Mouse (Mus musculus) megakaryocyte, adult 5-6 weeks (primary cell): ENCODE measurements around the gene Jpt1. TPM values are rescaled to one million over a fixed set of nuclear protein-coding genes. Genes with fewer than 3 reads are reported as not detected.
A peak's percentile ranks its signal among the peaks of the same experiment; 100 is the strongest.
"Not testable (repeated sequence)": the region's sequence is repeated elsewhere in the genome, so short reads cannot be mapped to it uniquely, and the experiment has no call there.

Experiments used
- ATAC-seq: 2 replicates; pipeline ENCODE4 v1.8.0; 2016; ENCODE audit warnings: mild to moderate bottlenecking, inconsistent platforms; ENCODE audit not compliant: poor library complexity, severe bottlenecking
- total RNA-seq, 2 experiments: library from RNA; stranded (forward) in 1 of 2; stranded (reverse) in 1 of 2; fragments of 153-499, 151-499 nt in 1 of 2; fragments of 221-1000, 200-1000 nt in 1 of 2; gene quantifications; 2 replicates each; pipeline versions ENCODE4 v1.2.3 to v1.2.4; 2015 to 2017

The Jpt1 gene
- total RNA-seq, 2 experiments from 2014 or later, result 181 to 220 TPM

- ATAC-seq, result peak; percentile 59
Measured at GRCm38 (mm10) chr11:115512407-115513183, 1.6 kb downstream of the Jpt1 start.

- no peak for ATAC-seq
Measured at GRCm38 (mm10) chr11:115512004-115512403, 2.2 kb downstream of the Jpt1 start.

GRCm38 (mm10) chr11:115511121-115511520 lies 3.1 kb downstream of the Jpt1 start:
- no peak for ATAC-seq

GRCm38 (mm10) chr11:115510507-115510888 lies 3.7 kb downstream of the Jpt1 start:
- no peak for ATAC-seq

GRCm38 (mm10) chr11:115509773-115510506 lies 4.2 kb downstream of the Jpt1 start:
- no peak for ATAC-seq

GRCm38 (mm10) chr11:115508061-115508460 lies 6.1 kb downstream of the Jpt1 start:
- no peak for ATAC-seq

GRCm38 (mm10) chr11:115506586-115506985 lies 7.6 kb downstream of the Jpt1 start:
- no peak for ATAC-seq

GRCm38 (mm10) chr11:115502636-115503035 lies 11.6 kb downstream of the Jpt1 start:
- ATAC-seq, result no peak

- not testable (repeated sequence) for ATAC-seq
Measured at GRCm38 (mm10) chr11:115496559-115496958, 17.6 kb downstream of the Jpt1 start.

GRCm38 (mm10) chr11:115492387-115492786 lies 21.8 kb downstream of the Jpt1 start:
- ATAC-seq, result no peak

- ATAC-seq, result peak; percentile 98
Measured at GRCm38 (mm10) chr11:115491356-115492083, 22.7 kb downstream of the Jpt1 start, which contains the start of gene Nt5c. Gene Nt5c (minus strand): TSS chr11:115491862.

GRCm38 (mm10) chr11:115490441-115491355 lies 23.5 kb downstream of the Jpt1 start:
- ATAC-seq, result no peak

GRCm38 (mm10) chr11:115488551-115489104 lies 25.6 kb downstream of the Jpt1 start:
- ATAC-seq, result no peak

- no peak for ATAC-seq
Measured at GRCm38 (mm10) chr11:115485155-115485554, 29.0 kb downstream of the Jpt1 start.

- ATAC-seq, result peak; percentile 80
Measured at GRCm38 (mm10) chr11:115483726-115484125, 30.5 kb downstream of the Jpt1 start.

- ATAC-seq, result no peak
Measured at GRCm38 (mm10) chr11:115483278-115483677, 30.9 kb downstream of the Jpt1 start.

GRCm38 (mm10) chr11:115481553-115482259 lies 32.5 kb downstream of the Jpt1 start:
- ATAC-seq, result no peak

GRCm38 (mm10) chr11:115478296-115478938 lies 35.8 kb downstream of the Jpt1 start:
- ATAC-seq, result no peak

- ATAC-seq, result peak; percentile 74
Measured at GRCm38 (mm10) chr11:115477388-115477787, 36.8 kb downstream of the Jpt1 start.
